Mouse (Mus musculus): ENCODE measurements around the gene Slx1b. TPM values are rescaled to one million over a fixed set of nuclear protein-coding genes. Genes with fewer than 3 reads are reported as not detected.
A peak's percentile ranks its signal among the peaks of the same experiment; 100 is the strongest.
"Not testable (repeated sequence)": the region's sequence is repeated elsewhere in the genome, so short reads cannot be mapped to it uniquely, and the experiment has no call there.

Slx1b gene
- total RNA-seq (2014; fragmentation: Nextera tagmentation) (3.7 and 9.3 TPM in 2 replicates), total RNA-seq (2017) (2.9 and 3.0 TPM in 2 replicates)

DNA sequence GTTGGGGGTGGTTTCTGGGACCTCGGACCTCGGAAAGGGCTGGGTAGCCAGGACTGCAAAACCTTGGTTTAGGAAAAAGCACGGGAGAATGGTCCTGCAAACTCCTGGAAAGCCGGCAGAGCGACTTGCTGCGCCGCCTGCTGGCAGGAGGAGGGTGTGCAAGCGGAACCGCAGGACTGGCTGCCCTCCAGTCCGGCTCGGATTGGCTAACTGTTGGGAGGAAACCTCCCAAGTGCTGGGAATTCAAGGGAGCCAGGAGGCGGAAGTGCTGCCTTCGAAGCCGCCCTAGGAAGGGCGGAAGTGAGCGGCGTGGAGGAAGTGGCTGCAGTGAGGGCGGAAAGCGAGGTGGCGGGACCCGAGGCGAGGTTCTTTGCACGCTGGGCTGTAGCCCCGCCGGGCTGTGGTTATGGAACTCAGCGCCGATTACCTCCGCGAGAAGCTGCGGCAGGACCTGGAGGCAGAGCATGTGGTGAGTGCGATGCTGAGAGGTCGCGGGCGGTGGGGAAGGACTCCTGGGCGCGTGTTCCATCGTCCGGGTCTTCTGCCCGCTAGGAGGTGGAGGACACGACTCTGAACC lies at the start of gene Slx1b:
Slx1b (minus strand) TSS at position 154 of the 577 bp plus-strand sequence.
- peak; percentile 91 for ATAC-seq (replicated peaks; ENCODE audit: low FRiP score, low TSS enrichment, poor library complexity, severe bottlenecking)

DNA sequence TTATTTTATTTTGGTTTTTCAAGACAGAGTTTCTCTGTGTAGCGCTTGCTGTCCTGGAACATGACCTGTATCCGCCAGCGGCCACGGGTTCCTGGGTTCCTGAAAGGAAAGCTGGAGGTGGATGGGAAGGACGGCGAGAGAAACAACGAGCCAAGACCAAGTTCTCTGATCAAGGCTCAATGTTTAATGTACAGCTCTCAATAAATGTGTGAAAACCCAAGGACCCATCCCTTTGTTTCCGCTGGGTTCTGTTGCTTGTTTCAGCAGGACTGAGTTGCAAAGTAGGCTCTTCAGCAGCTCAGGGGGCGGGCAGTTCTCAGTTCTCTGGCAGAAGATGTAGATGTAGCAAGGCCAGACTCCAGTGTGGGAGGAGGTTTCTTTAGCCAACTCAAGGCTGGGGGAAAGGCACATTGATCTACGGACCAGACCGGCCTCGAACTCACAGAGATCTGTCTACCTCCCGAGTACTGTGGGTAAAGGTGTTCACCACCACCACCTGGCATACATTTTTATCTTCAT lies 46.4 kb upstream of the Slx1b start:
- no peak for ATAC-seq (replicated peaks; ENCODE audit: low FRiP score, low TSS enrichment, poor library complexity, severe bottlenecking)

DNA sequence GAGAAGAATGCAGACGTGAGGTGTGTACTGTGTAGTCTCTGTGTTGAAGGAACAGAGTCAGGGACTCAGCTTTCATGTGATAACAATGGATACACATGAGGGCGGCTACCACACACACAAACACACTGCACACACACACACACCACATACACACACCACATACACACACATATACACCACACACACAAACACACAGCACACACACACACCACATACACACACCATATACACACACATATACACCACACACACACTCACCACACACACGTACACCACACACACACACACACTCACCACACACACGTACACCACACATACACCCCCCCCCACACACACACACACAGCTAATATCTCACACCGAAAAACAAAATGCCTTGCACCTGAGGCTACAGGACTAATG lies 45.9 kb upstream of the Slx1b start:
- no peak for ATAC-seq (replicated peaks; ENCODE audit: low FRiP score, low TSS enrichment, poor library complexity, severe bottlenecking)

DNA sequence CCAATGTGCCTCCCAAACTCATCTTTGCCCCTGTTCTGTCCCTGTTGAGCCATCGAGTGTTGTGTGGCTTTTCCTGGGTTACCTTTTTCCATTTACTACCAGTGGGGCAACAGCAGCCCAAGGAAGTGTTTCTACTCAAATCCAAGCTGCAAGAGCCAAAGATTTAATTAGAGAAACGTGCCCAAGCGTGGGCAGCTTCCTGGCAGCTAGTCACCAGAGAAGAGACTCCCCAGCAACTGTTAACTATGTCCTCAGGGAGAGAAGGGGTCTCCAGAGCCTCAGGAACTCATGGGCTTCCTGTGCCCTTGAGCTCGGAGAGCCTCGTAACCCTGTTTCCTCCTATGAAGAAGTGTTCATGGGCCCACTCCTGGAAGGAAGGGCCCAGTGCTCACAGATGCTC lies 45.4 kb upstream of the Slx1b start:
- no peak for ATAC-seq (replicated peaks; ENCODE audit: low FRiP score, low TSS enrichment, poor library complexity, severe bottlenecking)

DNA sequence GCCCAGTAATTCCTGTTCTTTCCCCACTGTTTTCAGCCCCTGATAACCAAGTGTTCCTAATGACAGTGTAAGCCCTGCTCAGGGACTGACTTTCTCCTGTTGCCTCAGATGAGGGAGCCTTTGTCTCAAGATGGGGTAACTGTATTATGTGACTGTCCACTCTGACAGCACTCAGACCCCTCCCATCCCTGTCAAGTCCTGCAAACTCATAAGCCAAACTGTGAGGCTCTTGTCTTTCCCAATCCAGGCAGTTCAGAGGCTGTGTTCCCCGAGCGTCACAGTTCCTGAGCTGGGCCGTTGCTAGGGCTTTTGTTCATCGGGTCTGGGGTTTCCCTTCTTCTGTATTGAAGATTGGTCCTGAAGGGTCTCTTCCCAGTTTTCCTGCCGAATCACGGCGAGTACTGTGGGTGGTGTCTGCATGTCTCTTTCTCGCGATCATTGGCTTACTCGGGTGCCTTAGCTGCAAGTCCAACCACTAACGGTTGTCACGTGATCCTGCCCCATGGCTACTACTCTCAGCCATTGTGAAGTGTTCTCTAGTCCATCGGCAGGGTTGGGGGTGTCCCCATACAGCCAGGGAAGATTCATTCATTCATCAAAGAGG lies 44.6 kb upstream of the Slx1b start:
- no peak for ATAC-seq (replicated peaks; ENCODE audit: low FRiP score, low TSS enrichment, poor library complexity, severe bottlenecking)

DNA sequence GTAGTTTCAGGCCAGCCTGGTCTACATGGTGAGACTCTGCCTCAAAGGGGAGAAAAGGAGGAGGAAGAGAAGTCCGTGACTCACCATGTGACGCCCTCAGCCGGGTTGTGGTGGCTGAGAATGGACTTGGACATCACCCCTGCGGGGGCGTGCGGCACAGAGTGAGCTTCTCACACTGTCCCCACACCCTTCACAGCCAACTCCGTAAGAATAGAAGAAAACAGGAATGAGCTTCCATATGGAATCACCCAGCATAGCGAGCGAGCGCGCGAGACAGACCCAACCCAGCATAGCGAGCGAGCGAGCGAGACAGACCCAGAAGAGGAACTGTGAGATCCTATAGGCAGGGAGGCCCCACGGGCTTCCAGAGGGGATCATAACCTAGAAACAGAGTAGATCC lies 44.0 kb upstream of the Slx1b start:
- ATAC-seq (replicated peaks; ENCODE audit: low FRiP score, low TSS enrichment, poor library complexity, severe bottlenecking), result no peak

DNA sequence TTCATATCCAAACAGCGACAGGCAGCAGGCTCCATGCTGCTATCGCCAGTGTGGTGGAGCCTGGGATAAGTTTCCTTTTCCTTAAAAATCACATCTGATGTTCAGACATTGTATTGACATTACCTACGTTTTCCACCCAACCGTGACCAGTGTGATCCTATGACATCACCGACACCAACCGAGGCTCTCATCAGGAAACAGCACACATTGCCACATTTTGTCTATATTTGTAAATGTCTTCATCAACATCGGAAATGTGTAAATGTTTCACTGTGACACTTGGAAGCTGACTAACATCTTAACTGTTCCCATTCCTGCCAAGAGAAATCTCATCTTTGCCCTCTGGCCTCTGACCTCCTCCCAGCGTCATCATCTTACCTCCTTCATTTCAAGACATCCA lies 40.5 kb upstream of the Slx1b start:
- ATAC-seq (replicated peaks; ENCODE audit: low FRiP score, low TSS enrichment, poor library complexity, severe bottlenecking), result no peak

DNA sequence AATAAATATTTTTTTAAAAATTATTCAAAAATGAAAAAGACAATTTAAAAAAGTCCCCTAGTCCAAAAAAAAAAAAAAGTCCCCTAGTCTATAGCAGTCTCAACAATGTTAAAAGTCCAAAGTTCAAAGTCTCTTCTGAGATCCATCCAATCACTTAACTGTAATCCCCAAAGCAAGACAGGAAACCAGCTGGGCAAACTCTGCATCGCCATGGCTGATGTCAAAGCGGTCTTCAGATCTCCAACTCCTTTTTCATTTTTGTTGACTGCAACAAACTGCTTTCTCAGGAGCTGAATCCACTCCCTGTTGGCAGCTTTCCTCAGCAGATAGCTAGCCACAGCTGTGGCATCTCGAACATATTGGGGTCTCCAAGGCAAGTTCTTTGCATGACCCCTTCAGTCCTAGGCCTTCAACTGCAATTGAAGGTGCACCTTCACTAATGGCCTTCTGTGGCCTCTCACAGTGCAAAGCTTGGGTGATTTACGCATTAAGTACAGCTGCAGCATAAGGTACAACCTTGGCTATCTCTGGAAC lies 34.7 kb upstream of the Slx1b start:
- ATAC-seq (replicated peaks; ENCODE audit: low FRiP score, low TSS enrichment, poor library complexity, severe bottlenecking), result not testable (repeated sequence)

DNA sequence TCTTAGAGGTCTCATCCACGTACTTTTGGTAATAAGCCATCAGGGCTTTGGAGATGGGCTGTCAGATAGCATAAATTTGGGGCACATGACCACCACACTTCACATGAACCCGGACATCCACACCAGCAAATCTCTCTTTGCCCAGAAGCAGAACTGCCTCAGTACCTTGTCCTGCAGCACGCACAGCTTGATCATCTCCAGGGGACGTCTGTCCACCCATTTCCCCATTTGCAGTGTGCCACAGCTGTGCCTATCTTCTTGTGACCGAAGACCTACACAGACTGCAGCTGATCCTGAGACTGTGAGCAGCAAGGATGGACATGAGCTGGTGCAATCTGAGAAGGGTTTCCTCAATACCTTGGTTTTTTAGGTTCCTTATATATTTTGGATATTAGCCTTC lies 30.1 kb upstream of the Slx1b start:
- no peak for ATAC-seq (replicated peaks; ENCODE audit: low FRiP score, low TSS enrichment, poor library complexity, severe bottlenecking)

DNA sequence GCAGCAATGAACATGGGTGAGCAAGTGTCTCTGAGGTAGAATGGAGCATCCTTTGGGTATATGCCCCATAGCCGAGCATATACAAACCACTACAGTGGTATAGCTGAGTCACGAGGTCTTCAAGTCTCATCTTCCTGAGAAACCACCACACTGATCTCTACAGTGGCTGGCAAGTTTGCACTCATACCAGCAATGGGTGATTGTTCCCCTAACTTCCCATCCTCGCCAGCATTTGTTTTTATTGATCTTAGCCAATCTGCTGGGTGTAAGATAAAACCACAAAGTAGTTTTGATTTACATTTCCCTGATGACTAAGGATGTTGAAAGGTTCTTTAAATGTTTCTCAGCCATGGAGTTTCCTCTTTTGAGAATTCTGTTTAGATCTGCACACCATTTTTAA lies 29.5 kb upstream of the Slx1b start:
- ATAC-seq (replicated peaks; ENCODE audit: low FRiP score, low TSS enrichment, poor library complexity, severe bottlenecking), result no peak

DNA sequence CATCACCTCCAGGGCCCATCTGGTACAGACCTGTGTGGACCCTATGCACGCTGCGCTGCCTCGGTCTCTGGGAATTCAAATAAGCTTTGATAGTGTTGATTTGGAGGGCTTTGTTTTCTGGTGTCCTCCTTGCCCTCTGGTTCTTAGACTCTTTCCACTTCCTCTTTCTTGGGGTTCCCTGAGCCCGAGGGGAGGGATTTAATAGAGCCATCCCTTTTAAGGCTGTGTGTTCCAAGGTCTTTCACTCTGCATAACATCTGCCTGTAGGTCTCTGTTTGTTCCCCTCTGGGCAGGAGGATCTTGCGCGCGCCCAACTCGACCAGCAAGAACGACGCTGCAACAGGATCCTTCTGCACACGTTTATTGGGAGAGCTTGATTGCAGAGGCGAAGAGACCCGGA lies 26.1 kb upstream of the Slx1b start:
- no peak for ATAC-seq (replicated peaks; ENCODE audit: low FRiP score, low TSS enrichment, poor library complexity, severe bottlenecking)

DNA sequence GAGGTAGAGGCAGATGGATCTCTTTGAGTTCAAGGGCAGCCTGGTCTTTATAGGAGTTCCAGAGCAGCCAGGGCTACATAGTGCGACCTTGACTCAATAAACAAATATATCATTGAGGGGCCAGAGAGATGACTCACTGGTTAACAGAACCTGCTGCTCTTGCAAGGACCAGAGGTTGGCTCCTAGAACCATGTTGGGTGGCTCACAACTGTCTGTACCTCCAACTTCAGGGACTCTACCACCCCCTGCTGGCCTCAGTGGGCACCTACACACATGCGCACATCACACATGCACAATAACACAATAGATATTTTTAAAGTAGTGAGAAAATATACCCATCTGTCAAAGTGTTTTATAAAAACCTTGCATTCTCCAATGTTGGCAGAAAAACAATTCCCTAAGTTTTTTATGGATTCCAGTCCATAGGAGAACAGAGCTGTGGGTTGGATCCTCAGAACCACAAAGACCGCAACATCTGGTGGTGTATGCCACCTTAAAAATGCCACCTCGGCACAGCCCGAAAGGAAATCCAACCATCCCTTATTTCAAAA lies 23.3 kb upstream of the Slx1b start:
- no peak for ATAC-seq (replicated peaks; ENCODE audit: low FRiP score, low TSS enrichment, poor library complexity, severe bottlenecking)

DNA sequence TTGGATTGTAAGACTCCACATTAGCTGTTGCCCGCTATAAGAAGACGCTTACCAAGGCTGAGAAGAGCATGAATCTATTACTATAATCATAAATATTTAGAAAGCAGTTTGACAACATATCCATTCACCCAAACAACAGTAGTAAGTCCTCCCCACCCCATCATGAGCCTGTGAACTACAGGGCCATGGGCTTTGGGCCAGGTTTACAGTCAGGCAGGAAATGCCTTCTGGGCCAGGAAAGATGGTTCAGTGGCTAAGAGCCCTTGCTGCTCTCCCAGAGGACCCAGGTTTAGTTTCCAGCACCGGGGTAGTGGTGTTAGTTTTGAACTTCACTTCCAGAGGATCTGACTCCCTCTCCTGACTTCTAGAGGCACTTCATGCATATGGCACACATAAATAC lies 22.0 kb upstream of the Slx1b start:
- no peak for ATAC-seq (replicated peaks; ENCODE audit: low FRiP score, low TSS enrichment, poor library complexity, severe bottlenecking)

DNA sequence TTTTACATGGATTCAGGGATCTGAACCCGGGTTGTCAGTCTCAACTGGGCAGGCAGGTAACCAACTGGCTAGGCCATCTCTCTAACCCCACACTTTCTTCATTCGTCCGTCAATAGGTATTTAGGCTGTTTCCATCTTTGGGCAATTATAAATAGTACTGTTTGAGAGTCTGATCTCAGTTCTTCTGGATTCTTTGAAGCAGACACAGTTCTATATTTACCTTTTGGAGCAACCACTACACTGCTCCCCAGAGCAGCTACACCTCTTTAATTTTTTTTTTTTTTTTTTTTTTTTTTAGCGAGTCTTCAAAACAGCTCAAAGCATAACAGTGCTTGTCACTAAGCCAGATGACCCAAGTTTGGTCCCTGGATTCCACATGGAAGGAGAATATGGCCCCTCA lies 20.1 kb upstream of the Slx1b start:
- ATAC-seq (replicated peaks; ENCODE audit: low FRiP score, low TSS enrichment, poor library complexity, severe bottlenecking), result no peak

DNA sequence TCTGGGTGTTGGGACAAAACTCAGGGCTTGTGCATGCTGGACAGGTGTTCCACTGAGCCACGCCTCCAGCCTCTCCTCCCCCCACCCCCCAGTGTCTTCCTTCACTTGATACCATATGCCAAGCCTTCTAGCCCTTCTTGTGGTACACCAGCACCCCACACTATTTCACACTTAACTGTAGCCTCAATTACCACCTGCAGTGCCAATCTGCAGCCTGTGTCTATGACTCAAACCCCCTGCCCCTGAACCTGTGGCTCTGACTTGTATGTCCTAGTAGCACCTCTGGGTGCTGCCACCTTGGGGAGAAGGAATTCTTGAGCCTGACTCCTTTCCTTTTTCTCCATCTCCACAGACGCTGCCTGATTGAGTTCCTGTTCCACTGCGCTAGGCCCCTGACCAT lies 16.3 kb upstream of the Slx1b start:
- ATAC-seq (replicated peaks; ENCODE audit: low FRiP score, low TSS enrichment, poor library complexity, severe bottlenecking), result no peak

DNA sequence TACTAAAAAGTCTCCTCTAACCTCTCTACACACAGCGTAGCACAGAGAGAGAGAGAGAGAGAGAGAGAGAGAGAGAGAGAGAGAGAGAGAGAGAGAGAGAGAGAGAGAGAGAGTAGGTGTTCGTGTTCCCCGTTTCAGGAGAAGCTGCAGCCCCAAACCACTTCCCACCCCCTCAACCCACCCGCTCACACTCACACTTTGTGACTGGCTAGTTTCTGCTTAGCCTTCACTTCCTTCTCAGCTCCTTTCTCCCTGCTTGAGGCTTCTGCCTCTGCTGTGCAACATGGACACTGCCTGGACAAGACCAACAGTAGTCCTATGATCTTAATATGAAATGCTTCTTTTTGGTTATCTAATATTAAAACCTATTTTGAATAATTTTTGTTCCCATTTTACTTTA lies 14.7 kb upstream of the Slx1b start:
- ATAC-seq (replicated peaks; ENCODE audit: low FRiP score, low TSS enrichment, poor library complexity, severe bottlenecking), result no peak

DNA sequence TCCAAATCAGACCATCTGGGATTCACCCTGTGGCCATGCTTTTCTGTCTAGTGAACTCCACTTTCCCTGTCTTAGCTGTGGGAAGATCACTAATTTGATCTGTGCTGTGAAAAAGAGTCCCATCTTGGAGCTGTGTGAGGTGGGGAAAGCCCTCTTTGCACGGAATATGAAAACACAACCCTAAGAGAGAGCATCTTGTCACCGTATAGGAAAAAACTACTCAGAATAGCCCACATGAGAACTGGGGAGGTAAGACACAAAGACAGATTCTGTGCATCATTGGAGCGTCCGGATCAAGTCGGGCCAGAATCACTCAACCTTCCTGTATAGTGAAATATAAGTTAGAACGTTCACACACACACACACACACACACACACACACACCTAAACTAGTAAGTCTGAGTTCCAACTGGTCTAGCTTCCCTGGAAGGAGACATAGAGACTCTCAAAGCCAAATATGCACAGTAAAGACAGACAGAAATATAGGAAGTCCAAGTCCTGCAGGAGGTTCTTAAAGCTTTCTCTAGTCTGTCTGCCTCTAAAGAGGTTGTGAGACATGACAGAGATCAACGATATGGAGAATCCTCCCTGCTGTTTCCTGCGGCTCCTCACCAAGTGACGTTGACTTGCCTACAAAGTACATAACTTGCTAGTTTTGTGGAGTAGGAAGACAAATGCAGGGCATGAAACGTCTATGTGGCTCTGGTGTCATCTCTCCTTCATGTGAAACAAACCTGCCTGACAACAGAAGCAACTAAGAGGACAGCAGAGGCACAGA lies 12.8 kb upstream of the Slx1b start:
- no peak for ATAC-seq (replicated peaks; ENCODE audit: low FRiP score, low TSS enrichment, poor library complexity, severe bottlenecking)

DNA sequence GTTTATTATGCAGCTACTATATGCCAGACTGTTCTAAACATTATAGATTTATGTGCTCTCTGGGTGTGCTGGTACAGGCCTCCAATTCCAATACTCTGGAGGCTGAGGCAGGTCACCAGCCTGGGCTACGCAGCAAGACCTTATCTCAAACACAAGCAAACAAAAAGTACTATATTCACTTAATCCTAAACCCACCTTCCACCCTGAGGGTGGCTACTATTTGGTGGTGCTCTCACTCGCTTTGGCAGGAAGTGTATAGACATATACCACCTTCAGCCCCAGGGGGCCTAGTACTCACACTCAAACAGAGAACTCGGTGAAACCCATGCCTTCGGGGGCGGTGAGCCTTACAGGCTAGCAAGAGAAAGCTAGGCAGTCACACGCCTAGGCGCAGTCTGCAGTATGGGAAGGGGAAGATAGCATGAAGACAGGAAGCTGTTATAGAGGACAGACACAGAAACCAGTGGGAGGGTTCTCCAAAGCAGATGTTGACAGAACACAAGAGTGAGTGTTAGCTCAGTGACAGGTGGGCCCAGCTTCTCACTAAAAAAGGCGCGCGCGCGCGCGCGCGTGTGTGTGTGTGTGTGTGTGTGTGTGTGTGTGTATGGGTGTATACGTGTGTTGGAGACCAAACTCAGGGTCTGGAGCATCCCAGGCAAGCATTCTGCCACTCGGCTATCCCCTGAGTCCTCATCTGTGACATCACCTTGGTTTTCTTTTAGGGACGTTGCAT lies 12.0 kb upstream of the Slx1b start, which contains the start of gene Coro1a:
Coro1a (minus strand) TSS at position 346 of the 733 bp plus-strand sequence.
- ATAC-seq (replicated peaks; ENCODE audit: low FRiP score, low TSS enrichment, poor library complexity, severe bottlenecking), result 0 out of 2 replicates have a peak, but pooled peaks have one; percentile 15

Measured in megakaryocyte-erythroid progenitor cell, adult 5-6 weeks (primary cell).